Mouse (Mus musculus): ENCODE results near the gene Klhl41.
"Not testable (repeated sequence)": the region's sequence is repeated elsewhere in the genome, so short reads cannot be mapped to it uniquely, and the experiment has no call there.

Klhl41 gene

DNA sequence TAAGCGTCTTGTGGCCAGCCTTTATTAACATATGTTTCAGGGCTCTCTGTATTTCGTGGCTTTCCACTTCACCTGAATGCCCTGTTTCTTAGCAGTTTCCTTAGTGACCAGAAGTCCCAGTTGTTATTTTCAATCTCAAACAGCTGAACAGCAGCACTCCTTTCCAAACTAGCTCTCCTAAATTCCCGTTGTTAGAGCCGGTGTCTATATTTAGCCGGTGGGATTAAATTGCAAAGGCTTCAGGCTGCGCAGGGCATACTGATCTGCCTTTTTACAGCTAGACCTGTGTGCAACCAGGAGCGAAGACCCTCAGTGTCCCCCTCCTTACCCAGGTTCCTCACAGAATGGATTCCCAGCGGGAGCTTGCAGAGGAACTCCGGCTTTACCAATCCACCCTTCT is at the start of gene Klhl41:
Gene Klhl41, plus strand, starts transcription at position 268 of the 400 bp plus-strand sequence.
- no peak for DNase-seq

DNA sequence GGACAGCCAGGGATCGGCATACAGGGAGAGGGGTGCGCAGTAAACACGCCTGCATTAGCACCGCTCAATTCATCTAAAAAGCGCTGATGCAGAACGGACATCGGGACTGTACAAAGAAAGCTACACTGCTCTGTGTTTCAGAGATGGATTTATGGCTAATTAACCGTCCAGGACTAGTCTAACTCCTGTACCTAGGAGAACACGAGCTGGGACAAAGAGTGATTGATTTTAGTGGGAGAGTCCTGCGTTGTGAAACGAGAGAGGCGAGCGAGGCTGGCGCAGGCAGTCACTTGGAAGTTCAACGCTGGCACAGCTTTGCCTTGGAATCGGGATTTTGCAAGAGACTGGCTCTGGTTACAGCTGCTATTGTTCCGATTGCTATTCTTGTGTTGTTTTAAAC is 40.7 kb upstream of the Klhl41 start:
- DNase-seq, result no peak

DNA sequence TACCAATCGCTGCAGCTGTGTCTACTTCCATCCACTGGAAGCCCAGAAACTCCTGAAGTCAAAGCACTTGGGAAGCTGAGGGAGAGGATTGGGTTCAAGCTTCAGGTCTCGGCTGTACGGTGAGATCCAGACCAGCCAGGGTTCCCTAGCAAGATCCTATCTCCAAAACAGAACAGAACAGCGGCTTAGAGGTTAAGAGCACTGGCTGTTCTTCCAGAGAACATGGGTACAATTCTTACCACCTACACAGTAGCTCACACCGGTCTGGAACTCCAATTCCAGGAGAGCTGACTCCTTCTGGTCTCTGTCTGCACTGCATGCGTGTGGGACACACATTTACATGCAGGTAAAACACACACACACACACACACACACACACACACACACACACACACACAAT is 40.0 kb upstream of the Klhl41 start:
- DNase-seq, result no peak

DNA sequence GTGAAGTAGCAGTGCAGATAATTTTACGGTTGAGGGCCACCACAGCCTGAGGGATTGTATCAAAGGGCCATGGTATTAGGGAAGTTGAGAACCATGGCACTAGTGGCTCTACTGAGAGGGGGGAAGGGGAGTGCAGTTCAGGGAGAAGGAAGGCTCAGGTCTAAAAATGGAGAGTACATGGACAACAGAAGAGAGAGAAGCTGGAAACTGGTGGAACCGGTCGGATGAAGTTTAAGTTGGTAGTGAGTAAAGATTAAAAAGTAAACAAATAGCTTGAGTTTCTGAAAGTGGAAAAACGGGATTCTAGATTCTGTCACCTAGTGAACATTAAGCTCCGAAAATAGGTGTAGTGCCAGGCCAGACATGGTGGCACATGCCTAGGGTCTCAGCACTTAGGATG is 39.1 kb upstream of the Klhl41 start:
- DNase-seq, result no peak

DNA sequence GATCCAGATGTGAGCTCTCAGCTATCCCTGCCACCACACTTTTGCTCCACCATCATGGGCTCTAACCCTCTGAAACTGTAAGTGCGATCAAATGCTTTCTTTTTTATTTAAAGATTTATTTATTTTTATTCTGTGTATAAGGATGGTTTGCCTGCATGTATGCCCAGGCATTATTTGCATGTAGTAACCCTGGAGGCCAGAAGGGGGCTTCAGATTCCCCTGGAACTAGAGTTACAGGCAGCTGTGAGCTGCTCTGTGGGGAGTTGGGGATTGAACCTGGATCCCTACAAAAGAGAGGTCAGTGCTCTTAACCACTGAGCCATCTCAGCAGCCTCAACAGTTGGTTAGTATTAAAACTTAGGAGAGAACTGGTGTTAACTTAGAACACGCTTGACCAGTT is 38.5 kb upstream of the Klhl41 start:
- peak; percentile 17 to 50 for DNase-seq

DNA sequence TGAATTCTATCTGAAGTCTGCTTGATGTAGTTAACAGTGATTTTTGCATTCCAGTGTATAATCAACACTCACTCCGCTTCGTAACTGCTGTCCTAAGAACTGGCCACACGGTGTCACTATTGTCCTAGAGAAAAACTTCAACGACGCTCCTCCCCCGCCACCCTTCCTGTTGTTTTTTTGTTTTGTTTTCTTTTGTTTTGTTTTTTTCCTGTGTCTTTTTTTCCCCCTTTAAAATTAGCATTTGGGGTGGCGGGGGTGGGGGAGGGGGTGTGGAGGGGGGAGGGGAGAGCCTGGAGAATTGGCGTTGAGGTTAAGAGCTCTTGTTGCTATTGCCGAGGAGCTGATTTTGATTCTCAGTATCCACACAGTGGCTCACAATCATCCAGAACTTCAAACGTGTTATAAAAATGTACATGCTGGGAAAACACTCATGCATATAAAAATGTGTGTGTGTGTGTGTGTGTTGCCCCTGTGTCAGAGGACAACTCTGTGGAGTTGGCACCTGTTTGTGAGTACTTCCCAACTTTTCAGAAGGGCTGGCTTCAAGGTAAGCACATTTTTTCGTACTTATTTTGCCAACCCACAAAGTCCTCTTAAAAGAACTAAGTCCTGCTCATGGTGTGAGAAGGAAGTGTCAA is 34.7 kb upstream of the Klhl41 start:
- DNase-seq, result peak; percentile 48 to 72

DNA sequence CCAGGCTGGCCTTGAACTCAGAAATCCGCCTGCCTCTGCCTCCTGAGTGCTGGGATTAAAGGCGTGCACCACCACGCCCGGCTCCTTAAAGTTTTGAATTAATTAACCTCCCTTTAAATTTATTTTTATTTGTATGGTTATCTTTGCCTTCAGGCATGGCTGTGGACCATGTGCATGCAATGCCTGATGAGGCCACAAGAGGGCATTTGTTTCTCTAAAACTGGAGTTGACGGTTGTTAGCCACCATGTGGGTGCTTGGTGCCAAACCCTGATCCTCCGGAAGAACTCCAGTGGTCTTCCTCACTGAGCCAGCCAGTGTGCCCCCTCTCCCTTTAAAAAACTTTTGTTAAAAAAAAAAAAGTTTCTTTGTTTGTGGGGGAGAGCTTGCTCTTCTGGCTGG is 34.1 kb upstream of the Klhl41 start:
- DNase-seq, result peak; percentile 51 to 81

DNA sequence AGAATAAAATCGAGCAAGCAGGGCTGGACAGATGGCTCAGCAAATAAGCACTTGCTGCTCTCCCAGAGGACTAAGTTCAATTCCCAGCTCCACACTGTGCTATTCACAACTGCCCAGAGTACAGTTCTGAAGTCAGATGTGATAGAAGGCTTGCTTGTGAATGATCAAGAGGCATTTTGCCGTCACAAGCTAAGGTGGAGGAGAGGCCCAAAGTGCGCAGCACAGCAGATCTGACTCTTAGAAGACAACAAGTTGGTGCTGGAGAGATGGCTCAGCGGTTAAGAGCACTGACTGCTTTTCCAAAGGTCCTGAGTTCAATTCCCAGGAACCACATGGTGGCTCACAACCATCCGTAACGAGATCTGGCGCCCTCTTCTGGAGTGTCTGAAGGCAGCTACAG is 31.9 kb upstream of the Klhl41 start:
- DNase-seq, result not testable (repeated sequence)

DNA sequence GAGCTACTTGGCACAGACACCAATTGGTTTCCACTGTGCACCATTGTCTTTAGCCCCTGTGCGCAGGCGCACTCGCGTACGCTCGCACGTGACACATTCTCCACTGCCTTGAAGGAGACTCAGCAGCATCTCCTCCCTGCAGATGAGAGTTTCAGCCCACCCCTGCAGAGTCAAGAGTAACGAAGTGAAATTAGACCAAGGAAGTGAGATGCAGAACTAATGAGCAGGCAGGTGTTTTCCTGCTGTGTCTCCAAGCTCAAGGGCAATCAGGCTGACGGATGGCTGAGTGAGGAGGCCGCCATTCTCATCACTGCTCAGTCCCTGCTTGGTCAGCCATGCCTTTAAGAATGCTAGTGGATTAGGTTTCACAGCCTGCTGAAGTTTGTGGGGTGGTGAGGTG is 29.8 kb upstream of the Klhl41 start:
- DNase-seq, result peak; percentile 61 to 77

DNA sequence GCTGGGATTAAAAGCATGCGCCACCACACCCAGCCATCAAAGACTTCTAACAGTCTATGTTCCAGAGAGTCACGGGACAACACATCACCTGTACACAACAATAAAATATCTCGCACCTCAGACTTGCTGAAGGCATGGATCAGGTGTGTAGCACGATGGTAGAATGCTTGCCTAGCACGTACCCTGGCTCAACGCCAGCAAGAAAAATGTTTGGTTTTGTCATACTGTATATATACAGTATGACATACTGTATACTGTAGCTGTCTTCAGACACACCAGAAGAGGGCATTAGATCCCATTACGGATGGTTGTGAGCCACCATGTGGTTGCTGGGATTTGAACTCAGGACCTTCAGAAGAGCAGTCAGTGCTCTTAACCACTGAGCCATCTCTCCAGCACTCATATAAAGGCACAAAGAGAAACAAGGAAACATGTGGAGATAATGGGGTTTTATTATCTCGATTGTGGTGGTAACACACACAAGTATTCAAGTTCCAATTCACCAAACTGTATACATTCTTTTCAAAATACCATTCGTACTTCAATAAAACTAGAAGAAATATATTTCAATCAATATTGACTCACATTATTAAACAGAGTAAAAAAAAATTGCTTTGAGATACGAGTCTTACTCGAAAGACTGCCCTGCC is 24.8 kb upstream of the Klhl41 start:
- no peak for DNase-seq

DNA sequence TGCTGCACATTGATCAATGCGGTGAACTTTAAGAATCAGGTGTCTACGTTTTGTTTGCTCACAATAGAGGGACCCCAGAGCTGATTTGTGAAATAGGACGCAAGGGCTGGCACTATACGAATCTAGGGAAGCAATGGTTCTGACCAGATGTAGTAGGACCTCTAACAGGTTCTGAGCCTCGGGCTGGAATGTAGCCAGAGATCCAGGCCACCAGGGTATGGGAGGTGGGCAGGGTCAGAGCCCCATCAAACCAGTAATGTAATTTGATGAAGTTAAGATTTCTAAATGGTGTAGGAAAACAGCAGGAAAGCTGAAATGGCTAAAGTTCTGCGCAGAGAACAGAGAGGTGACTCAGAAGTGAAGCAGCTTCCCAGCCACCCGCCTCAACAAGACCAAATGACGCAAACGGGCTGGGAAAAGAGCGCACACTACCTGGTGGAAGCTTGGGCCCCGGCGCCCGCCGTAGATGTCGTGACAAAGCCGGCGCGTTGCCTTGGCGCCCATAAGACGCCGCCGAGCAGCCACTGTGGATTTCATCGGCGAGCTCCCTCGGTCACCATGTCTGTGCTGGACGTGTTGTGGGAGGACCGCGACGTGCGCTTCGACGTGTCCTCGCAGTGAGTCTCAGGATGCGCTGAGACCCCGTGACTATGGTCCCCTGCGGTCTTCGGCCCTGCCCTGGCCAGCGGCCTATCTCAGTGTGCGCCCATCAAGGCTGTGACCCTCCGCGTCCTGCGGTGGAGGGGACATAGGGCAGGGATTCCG is 23.0 kb upstream of the Klhl41 start, which contains the start of gene Bbs5:
Gene Bbs5, plus strand, starts transcription at position 446 of the 765 bp plus-strand sequence.
- DNase-seq, result peak; percentile 94 to 97

DNA sequence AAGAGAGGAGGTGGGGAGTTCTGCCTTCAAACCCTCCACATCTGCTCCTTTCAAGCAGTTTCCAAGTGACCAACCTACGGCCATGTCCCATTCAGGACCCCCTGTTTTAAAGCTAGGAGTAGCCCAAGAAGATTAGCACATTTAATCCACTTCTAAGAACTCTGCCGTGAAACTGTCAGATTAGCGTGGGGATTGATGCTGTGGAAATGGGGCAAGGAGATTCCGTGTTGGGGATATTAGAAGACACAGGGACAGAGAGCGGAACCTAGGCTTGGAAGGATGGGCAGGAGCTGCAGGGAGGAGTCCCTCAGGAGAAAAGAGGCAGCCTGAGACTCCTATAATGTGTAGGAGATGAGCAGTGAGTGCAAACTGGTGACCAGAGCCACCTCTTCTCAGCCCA is 20.2 kb upstream of the Klhl41 start:
- DNase-seq, result no peak

DNA sequence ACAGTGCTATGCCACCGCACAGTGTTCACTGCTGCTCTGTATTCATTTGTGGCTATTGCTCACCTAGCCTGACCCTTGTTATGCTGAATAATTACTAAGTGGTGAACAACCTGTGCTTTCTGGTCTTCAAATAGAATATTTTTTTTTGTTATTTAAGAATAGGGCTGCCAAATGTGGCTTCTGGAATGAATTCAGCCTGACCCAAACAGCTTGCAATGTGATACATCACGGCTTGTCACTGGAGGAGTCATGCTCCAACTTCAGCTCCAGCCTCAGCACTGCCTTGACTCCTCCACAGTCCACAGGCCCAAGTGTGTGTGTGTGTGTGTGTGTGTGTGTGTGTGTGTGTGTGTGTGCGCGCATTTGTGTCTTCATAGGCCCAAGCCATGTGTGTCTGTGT is 10.6 kb upstream of the Klhl41 start:
- no peak for DNase-seq

DNA sequence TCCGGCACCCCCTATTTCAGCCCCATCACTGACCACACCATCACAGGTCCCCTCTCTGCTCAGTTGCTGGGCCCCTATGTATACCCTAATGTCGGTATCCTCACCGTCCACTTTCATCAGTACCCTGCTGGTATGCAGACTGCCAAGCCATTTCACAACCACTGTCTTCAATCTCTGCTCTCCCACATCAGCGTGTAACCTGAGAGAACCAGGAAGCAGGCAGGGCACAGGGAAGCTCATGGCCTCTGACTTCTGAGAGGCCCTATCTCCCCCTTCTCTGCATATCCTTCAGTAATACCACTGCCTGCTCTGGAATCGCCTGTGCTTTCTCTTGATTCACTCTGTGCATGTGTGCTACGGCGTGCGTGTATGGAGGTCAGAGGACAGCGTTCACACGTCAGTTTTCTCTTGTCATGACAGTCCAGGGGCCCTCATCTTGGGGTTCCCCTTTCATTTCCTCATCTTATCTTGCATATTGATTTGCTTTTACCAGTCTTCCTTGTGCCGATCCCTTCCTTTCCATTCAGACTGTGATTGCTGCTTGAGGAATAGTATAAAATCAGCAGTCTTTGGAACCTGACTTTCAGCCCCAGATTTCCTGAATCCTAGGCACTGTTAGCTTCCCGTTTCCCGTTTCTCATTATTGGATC is 6.0 kb upstream of the Klhl41 start:
- no peak for DNase-seq

DNA sequence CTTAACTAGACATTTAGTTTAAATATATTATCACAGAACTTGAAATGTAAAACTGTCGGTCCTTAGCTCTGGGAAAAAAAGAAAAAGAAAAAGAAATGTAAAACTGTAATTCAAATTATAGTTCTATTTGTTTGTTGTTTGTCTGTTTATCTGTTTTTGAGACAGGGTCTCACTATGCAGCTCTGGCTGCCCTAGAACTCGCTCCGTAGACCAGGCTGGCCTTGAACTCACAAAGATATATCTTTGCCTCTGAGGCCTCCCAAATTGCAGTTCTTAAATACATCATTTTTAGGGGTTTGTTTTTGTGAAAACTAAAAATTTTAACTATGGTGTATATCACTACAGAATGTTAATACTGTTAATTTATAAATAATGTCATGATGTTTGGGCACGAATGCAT is 2.3 kb upstream of the Klhl41 start:
- no peak for DNase-seq

DNA sequence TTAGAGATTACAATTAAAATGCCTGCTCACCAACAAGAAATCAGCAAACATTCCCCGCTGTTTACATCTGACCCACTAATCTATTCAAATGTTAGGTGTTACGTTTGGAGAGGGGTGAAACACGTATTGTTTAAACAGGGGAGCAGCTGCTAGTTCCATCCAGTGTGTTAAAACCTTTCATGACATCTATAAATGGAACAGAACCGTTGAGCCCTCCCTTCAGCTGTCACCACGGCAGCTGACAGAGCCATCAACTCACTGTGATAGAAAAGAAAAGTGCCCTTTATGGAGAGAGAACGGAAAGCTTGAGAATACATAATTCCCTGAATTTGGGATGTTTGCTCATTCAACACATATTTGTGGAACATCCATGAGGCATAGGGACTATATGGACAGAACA is 1.5 kb upstream of the Klhl41 start:
- DNase-seq, result no peak

DNA sequence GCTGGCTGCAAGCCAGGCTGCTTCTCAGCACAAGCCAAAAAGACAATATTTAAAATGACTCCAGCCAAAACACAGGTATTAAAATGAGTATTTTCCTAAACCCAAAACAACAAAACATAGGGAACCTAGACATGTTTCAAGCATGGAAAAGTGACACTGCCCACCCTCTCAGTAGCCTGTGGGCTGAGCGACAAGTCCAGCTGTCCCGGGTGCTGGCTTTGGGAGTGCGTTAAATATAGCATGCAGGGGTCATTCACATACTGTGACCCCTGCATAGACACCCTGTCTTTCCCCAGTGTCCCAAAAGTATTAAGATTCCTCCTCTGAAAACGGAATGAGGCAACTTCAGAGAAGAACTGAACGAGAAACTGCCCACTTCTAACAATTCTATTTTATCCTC is 3.8 kb downstream of the Klhl41 start:
- DNase-seq, result peak in 1 of 2 experiments; percentile 36

DNA sequence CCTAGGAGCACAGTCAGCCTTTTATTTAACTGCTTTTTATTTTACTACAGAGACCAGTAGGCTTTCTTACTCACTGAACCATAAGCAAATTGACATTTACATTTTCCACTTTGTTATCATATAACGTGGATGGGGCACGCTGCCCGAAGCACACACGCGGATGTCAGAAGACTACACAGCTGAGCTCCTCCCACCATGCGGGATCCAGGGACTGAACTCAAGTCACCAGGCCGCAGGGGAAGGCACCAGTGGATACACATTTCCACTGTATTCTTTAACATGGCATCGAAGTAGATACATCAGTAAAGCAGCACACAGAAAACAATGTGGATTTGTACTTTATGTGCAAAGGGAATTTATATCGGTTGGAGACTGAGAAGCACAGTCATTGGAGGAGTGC is 5.3 kb downstream of the Klhl41 start:
- no peak for DNase-seq

DNA sequence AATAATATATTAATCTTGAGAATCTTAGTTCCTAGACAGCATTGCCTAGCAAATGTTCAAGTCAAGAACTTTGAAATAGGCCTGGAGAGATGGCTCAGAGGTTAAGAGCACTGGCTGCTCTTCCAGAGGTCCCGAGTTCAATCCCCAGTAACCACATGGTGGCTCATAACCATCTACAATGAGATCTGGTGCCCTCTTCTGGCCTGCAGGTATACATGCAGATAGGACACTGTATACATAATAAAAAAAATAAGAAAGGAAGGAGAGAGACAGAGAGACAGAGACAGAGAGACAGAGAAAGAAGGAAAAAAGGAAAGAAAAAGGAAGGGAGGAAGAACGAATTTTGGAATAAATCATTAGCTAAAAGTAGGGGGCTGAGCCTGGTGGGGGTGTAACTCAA is 6.8 kb downstream of the Klhl41 start:
- DNase-seq, result peak; percentile 14 to 30

DNA sequence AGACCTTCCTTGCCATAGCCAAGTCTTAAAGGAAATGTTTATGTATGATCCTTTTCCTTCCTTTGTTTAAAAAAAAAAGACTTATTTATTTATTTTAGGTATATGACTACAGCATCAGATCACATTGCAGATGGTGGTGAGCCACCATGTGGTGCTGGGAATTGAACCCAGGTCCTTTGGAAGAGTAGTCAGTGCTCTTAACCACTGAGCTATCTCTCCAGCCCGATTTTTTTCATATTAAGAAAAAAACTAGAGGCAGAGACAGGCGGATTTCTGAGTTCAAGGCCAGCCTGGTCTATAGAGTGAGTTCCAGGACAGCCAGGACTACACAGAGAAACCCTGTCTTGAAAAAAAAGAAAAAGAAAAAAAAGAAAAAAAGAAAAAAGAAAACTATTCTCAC is 7.3 kb downstream of the Klhl41 start:
- DNase-seq, result not testable (repeated sequence)

DNA sequence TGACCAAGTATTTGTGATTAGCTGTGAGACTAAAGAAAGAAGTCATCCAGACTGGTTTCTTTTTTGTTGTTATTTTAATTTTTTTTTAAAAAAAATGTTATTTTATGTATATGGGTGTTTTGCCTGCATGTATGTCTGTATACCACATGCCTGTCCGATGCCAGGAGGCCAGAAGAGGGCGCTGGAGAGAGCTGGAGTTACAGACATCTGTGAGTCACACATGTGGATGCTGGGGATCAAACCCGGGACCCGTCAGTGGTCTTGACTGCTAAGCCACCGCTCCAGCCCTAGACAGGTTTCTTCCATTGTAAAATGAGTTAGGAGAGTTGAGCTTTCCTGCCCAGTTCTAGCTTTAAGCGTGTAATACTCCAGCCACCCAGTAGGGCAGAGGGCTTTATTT is 10.1 kb downstream of the Klhl41 start:
- peak; percentile 6 to 45 for DNase-seq

DNA sequence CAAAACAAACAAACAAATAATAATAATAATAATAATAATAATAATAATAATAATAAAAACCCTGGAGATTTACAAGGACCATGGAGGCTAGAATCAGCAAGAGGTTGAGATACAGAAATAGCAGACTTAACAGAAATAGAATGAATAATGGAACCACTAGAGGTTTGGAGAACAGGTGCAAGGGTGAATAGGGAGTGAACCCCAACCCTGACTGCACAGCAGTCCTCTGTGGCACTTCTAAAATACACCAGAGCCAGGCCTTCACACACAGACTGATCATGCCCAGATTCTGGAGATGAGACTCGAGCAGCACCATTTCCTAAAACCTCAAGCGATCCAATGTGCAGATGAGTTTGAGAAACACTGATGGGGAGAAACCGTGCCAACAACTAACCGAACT is 12.0 kb downstream of the Klhl41 start:
- no peak for DNase-seq

DNA sequence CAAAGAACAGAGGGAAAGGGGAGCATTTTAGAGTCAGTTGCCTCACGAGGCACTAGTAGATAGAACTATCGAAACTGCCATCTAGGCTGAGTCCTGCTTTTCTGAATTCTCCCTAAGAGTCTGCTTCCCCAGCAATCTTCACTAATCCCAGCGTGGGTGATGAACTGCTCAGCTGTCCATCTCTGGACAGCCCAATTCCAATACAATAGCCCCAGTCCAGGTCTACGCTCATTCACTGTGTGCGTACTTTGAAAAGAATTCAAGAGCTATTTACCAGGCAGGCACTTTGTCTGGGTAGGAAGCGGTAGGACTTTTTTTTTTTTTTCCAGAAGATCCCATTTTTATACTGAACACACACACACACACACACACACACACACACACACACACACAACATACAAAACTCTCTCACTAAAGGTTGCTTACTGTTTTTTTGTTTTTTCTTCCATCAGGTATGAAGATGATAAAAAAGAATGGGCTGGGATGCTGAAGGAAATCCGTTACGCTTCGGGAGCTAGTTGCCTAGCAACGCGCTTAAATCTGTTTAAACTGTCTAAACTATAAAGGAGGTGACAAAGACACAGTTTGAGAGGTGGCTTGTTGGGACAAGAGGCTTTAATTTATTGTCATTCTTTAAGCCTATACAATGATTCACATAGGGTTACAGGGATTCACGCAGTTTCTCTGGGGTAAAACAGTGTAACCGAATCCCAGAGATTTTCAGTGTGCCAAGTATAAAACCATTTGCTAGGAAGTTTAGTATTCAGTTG is 13.3 kb downstream of the Klhl41 start:
- no peak for DNase-seq
